Mouse (Mus musculus) neural tube, embryonic 14.5 days (tissue): ENCODE results near the gene Ak3. TPM values are rescaled to one million over a fixed set of nuclear protein-coding genes. Genes with fewer than 3 reads are reported as not detected.

Experiments
- ATAC-seq: fragments of 200-750 bp; cut with Nextera tagmentation; 2 replicates; pipeline ENCODE4 v1.8.0; 2017; ENCODE audit warnings: low read depth, mild to moderate bottlenecking, moderate TSS enrichment, moderate library complexity
- H3K27ac ChIP-seq: fragments of 300-500 bp; sonication (generic); 2 replicates; pipeline ENCODE4 v1.5.1; 2014; ENCODE audit warnings: low read depth, mild to moderate bottlenecking, control low read depth, low read length, moderate library complexity, mixed read lengths
- H3K27me3 ChIP-seq: fragments of 300-500 bp; sonication (generic); 2 replicates; pipeline ENCODE4 v1.6.1; 2014; ENCODE audit warnings: low read length; ENCODE audit not compliant: control insufficient read depth, insufficient read depth
- H3K36me3 ChIP-seq: fragments of 300-500 bp; sonication (generic); 2 replicates; pipeline ENCODE4 v1.6.1; 2014; ENCODE audit warnings: low read length, mixed read lengths; ENCODE audit not compliant: control insufficient read depth, insufficient read depth
- H3K4me1 ChIP-seq: fragments of 300-500 bp; sonication (generic); 2 replicates; pipeline ENCODE4 v1.6.1; 2014; ENCODE audit warnings: low read length; ENCODE audit not compliant: control insufficient read depth, insufficient read depth
- H3K4me2 ChIP-seq: fragments of 300-500 bp; sonication (generic); 2 replicates; pipeline ENCODE4 v1.6.1; 2014; ENCODE audit warnings: mild to moderate bottlenecking, low read depth, low read length, control low read depth
- H3K4me3 ChIP-seq: fragments of 300-500 bp; sonication (generic); 2 replicates; pipeline ENCODE4 v1.5.1; 2014; ENCODE audit warnings: low read depth, low read length, control low read depth, mixed read lengths
- H3K9ac ChIP-seq: fragments of 300-500 bp; sonication (generic); replicated peaks from 2 replicates; pipeline ENCODE4 v1.6.1; 2014; ENCODE audit warnings: low read depth, mild to moderate bottlenecking, control low read depth, low read length, mixed read lengths
- H3K9me3 ChIP-seq: fragments of 300-500 bp; sonication (generic); 2 replicates; pipeline ENCODE4 v1.6.1; 2016; ENCODE audit warnings: low read length; ENCODE audit not compliant: control insufficient read depth
- WGBS: fragments of 180-500 bp; shearing (Covaris S2); extraction: QIAGEN DNeasy Blood & Tissue Kit; methylation state at CpG from one replicate; pipeline ENCODE4 v1.1.7; 2014; 5-methylcytosine and 5-hydroxymethylcytosine counted together
- polyA plus RNA-seq: library from polyadenylated mRNA; unstranded; fragments of >200 nt; fragmentation: Nextera tagmentation; extraction: Ambion mirVana; gene quantifications from 2 replicates; pipeline ENCODE4 v1.2.1, GENCODE M21; 2014

Ak3 gene
- polyA plus RNA-seq, 1 experiment from 2014 or later = 73.0 TPM

- H3K36me3 ChIP-seq = no peaks in the 10 kb centered on the region
- WGBS = 85% methylated on average over 5 of the region's 5 CpGs
- no peak overlapping the region for H3K4me2 ChIP-seq
- H3K27me3 ChIP-seq = no peaks in the 10 kb centered on the region
- H3K4me3 ChIP-seq = no peak overlapping the region
- H3K9ac ChIP-seq = no peak overlapping the region
- no peak for ATAC-seq
- H3K27ac ChIP-seq = no peak overlapping the region
- no peaks in the 10 kb centered on the region for H3K9me3 ChIP-seq
- H3K4me1 ChIP-seq = no peaks in the 10 kb centered on the region
Observed at GRCm38 (mm10) chr19:29037026-29037425, 10.7 kb downstream of the Ak3 start.

GRCm38 (mm10) chr19:29032662-29033061 is 15.1 kb downstream of the Ak3 start:
- no peak overlapping the region for H3K4me2 ChIP-seq
- no peak overlapping the region for H3K9ac ChIP-seq
- no peaks in the 10 kb centered on the region for H3K36me3 ChIP-seq
- H3K9me3 ChIP-seq = no peaks in the 10 kb centered on the region
- no peaks in the 10 kb centered on the region for H3K4me1 ChIP-seq
- ATAC-seq = no peak
- no peaks in the 10 kb centered on the region for H3K27me3 ChIP-seq
- H3K27ac ChIP-seq = no peak overlapping the region
- H3K4me3 ChIP-seq = no peak overlapping the region

GRCm38 (mm10) chr19:29031788-29032187 is 16.0 kb downstream of the Ak3 start:
- H3K27ac ChIP-seq = no peak overlapping the region
- no peaks in the 10 kb centered on the region for H3K27me3 ChIP-seq
- H3K4me2 ChIP-seq = no peak overlapping the region
- no peak overlapping the region for H3K4me3 ChIP-seq
- ATAC-seq = no peak
- H3K9me3 ChIP-seq = no peaks in the 10 kb centered on the region
- no peaks in the 10 kb centered on the region for H3K36me3 ChIP-seq
- H3K4me1 ChIP-seq = no peaks in the 10 kb centered on the region
- 97% methylated on average over 3 of the region's 3 CpGs for WGBS
- no peak overlapping the region for H3K9ac ChIP-seq

GRCm38 (mm10) chr19:29024391-29024947 is 23.3 kb downstream of the Ak3 start:
- Histone ChIP-seq H3K36me3 (peaks cover 20% of the 10 kb centered on the region; the same call in 1 of the 2 replicates), H3K27me3 (no peaks in the 10 kb centered on the region), H3K27ac (no peak overlapping the region), H3K4me2 (no peak overlapping the region), H3K4me3 (no peak overlapping the region), H3K9ac (no peak overlapping the region), H3K9me3 (no peaks in the 10 kb centered on the region), H3K4me1 (no peaks in the 10 kb centered on the region)
- peak; percentile 41; the same call in 1 of the 2 replicates for ATAC-seq
- WGBS = 55% methylated on average over 11 of the region's 11 CpGs

GRCm38 (mm10) chr19:29021754-29022345 is 25.9 kb downstream of the Ak3 start:
- H3K4me2 ChIP-seq = no peak overlapping the region
- no peaks in the 10 kb centered on the region for H3K4me1 ChIP-seq
- no peaks in the 10 kb centered on the region for H3K27me3 ChIP-seq
- peaks cover 22% of the 10 kb centered on the region; the same call in 1 of the 2 replicates for H3K36me3 ChIP-seq
- WGBS = 94% methylated on average over 7 of the region's 7 CpGs
- no peak for ATAC-seq
- H3K9me3 ChIP-seq = no peaks in the 10 kb centered on the region
- H3K27ac ChIP-seq = no peak overlapping the region
- no peak overlapping the region for H3K4me3 ChIP-seq
- no peak overlapping the region for H3K9ac ChIP-seq

GRCm38 (mm10) chr19:29019647-29020046 is 28.1 kb downstream of the Ak3 start:
- H3K27me3 ChIP-seq = no peaks in the 10 kb centered on the region
- no peak overlapping the region for H3K4me2 ChIP-seq
- H3K9ac ChIP-seq = no peak overlapping the region
- no peaks in the 10 kb centered on the region for H3K9me3 ChIP-seq
- no peak for ATAC-seq
- no peaks in the 10 kb centered on the region for H3K4me1 ChIP-seq
- H3K36me3 ChIP-seq = peaks cover 24% of the 10 kb centered on the region
- H3K27ac ChIP-seq = no peak overlapping the region
- no peak overlapping the region for H3K4me3 ChIP-seq
- 92% methylated on average over 3 of the region's 3 CpGs for WGBS

- ATAC-seq = no peak
- Histone ChIP-seq H3K36me3 (peaks cover 33% of the 10 kb centered on the region), H3K9ac (no peak overlapping the region), H3K4me1 (no peaks in the 10 kb centered on the region), H3K4me3 (no peak overlapping the region), H3K4me2 (no peak overlapping the region), H3K9me3 (no peaks in the 10 kb centered on the region), H3K27me3 (no peaks in the 10 kb centered on the region), H3K27ac (no peak overlapping the region)
- WGBS = 76% methylated on average over 5 of the region's 5 CpGs
Observed at GRCm38 (mm10) chr19:29016786-29017185, 31.0 kb downstream of the Ak3 start.

- Histone ChIP-seq H3K9ac (no peak overlapping the region), H3K9me3 (no peaks in the 10 kb centered on the region), H3K36me3 (peaks cover 32% of the 10 kb centered on the region), H3K4me1 (no peaks in the 10 kb centered on the region), H3K27me3 (no peaks in the 10 kb centered on the region), H3K4me3 (no peak overlapping the region), H3K27ac (no peak overlapping the region), H3K4me2 (no peak overlapping the region)
- 91% methylated on average over 5 of the region's 5 CpGs for WGBS
- ATAC-seq = no peak
Observed at GRCm38 (mm10) chr19:29016204-29016765, 31.5 kb downstream of the Ak3 start.

GRCm38 (mm10) chr19:29015410-29016203 is 32.2 kb downstream of the Ak3 start:
- no peak overlapping the region for H3K27ac ChIP-seq
- ATAC-seq = no peak
- no peak overlapping the region for H3K9ac ChIP-seq
- WGBS = 79% methylated on average over 8 of the region's 8 CpGs
- no peaks in the 10 kb centered on the region for H3K27me3 ChIP-seq
- no peaks in the 10 kb centered on the region for H3K9me3 ChIP-seq
- no peak overlapping the region for H3K4me2 ChIP-seq
- no peaks in the 10 kb centered on the region for H3K4me1 ChIP-seq
- no peak overlapping the region for H3K4me3 ChIP-seq
- peaks cover 30% of the 10 kb centered on the region for H3K36me3 ChIP-seq
